Mouse (Mus musculus) intestine, postnatal 0 days (tissue): Measurements from ENCODE around the gene Fance. TPM values are rescaled to one million over a fixed set of nuclear protein-coding genes. Genes with fewer than 3 reads are reported as not detected.

Source experiments
- ATAC-seq: fragments of 200-750 bp; cut with Nextera tagmentation; 2 replicates; pipeline ENCODE4 v1.8.0; 2017; ENCODE audit warnings: mild to moderate bottlenecking, moderate TSS enrichment, moderate library complexity
- H3K27ac ChIP-seq: fragments of 300-500 bp; sonication (generic); 2 replicates; pipeline ENCODE4 v1.5.1; 2014; ENCODE audit warnings: mild to moderate bottlenecking, low read depth, low read length, moderate library complexity
- H3K27me3 ChIP-seq: fragments of 300-500 bp; sonication (generic); replicated peaks from 2 replicates; pipeline ENCODE4 v1.6.1; 2014; ENCODE audit warnings: low read length, mixed read lengths; ENCODE audit not compliant: control insufficient read depth, insufficient read depth
- H3K36me3 ChIP-seq: fragments of 300-500 bp; sonication (generic); 2 replicates; pipeline ENCODE4 v1.6.1; 2014; ENCODE audit warnings: mild to moderate bottlenecking, moderate library complexity; ENCODE audit not compliant: control insufficient read depth, insufficient read depth
- H3K4me1 ChIP-seq: fragments of 300-500 bp; sonication (generic); replicated peaks from 2 replicates; pipeline ENCODE4 v1.6.1; 2014; ENCODE audit warnings: antibody characterized with exemption, low read length, mixed read lengths; ENCODE audit not compliant: control insufficient read depth, insufficient read depth
- H3K4me2 ChIP-seq: fragments of 300-500 bp; sonication (generic); replicated peaks from 2 replicates; pipeline ENCODE4 v1.6.1; 2014; ENCODE audit warnings: low read depth, mild to moderate bottlenecking, moderate library complexity
- H3K4me3 ChIP-seq: fragments of 300-500 bp; sonication (generic); 2 replicates; pipeline ENCODE4 v1.5.1; 2014; ENCODE audit warnings: low read depth, low read length
- H3K9ac ChIP-seq: fragments of 300-500 bp; sonication (generic); 2 replicates; pipeline ENCODE4 v1.6.1; 2014; ENCODE audit warnings: mild to moderate bottlenecking, low read depth, low read length
- H3K9me3 ChIP-seq: fragments of 300-500 bp; sonication (generic); 2 replicates; pipeline ENCODE4 v1.6.1; 2016; ENCODE audit warnings: mixed run types; ENCODE audit not compliant: control insufficient read depth
- CTCF ChIP-seq: sonication (generic); IDR thresholded peaks from 2 replicates; pipeline ENCODE4 v1.5.1; 2016; ENCODE audit warnings: low read depth, mild to moderate bottlenecking, control low read depth, antibody characterized with exemption, moderate library complexity
- WGBS: fragments of 180-500 bp; shearing (Covaris S2); extraction: QIAGEN DNeasy Blood & Tissue Kit; methylation state at CpG from one replicate; pipeline ENCODE4 v1.1.7; 2014; 5-methylcytosine and 5-hydroxymethylcytosine counted together
- polyA plus RNA-seq: library from polyadenylated mRNA; unstranded; fragments of >200 nt; fragmentation: Nextera tagmentation; extraction: Ambion mirVana; gene quantifications from 2 replicates; pipeline ENCODE4 v1.2.1, GENCODE M21; 2015

Gene Fance
- polyA plus RNA-seq, 1 experiment from 2014 or later, result 10.3 TPM

DNA sequence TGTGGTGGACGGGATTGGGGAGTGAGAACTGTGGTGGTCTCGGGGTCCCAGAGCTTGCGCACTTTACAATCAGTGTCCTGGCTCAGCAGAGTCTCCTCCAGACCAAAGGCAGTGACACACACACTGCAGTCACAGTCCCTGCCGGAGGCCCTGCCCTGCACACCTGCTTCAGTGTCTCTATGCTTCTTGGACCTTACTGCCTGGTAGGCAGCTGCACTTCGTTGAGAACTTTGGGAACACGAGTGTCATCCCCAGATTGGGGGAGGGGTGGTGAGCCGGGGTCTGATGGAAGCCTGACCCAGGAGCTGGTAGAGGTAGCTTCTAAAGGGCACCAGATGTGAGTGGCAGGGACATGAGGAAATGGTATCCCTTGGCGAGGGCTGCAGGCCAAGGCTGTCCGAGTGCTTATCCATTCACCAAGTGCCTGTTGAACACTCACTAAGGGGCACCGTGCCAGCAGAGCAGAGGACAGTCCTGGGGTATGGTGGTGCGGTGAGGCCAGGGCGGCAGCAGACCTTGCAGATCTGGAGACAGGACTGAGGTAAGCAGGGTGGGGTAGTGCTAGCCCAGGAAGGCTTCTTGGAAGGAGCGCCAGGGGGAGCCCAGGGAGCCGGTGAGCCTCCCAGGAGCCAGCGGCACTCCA is 33.4 kb upstream of the Fance start:
- no peak for TF ChIP-seq CTCF
- WGBS, result 70% methylated on average over 15 of the region's 15 CpGs
- no peak overlapping the region for H3K4me3 ChIP-seq
- H3K27ac ChIP-seq, result no peak overlapping the region
- H3K4me2 ChIP-seq, result no peak overlapping the region
- H3K4me1 ChIP-seq, result 0 out of 2 replicates have a peak, but pooled peaks cover 3% of the 10 kb centered on the region
- no peaks in the 10 kb centered on the region; the same call in 1 of the 2 replicates for H3K36me3 ChIP-seq
- no peaks in the 10 kb centered on the region for H3K27me3 ChIP-seq
- no peaks in the 10 kb centered on the region for H3K9me3 ChIP-seq
- ATAC-seq, result no peak
- H3K9ac ChIP-seq, result no peak overlapping the region

- Histone ChIP-seq H3K9ac (no peak overlapping the region), H3K4me3 (no peak overlapping the region), H3K4me1 (0 out of 2 replicates have a peak, but pooled peaks cover 3% of the 10 kb centered on the region), H3K27me3 (no peaks in the 10 kb centered on the region), H3K36me3 (no peaks in the 10 kb centered on the region; the same call in 1 of the 2 replicates), H3K9me3 (no peaks in the 10 kb centered on the region), H3K4me2 (no peak overlapping the region), H3K27ac (no peak overlapping the region)
- no peak for TF ChIP-seq CTCF
- WGBS, result 87% methylated on average over 7 of the region's 7 CpGs
- ATAC-seq, result no peak
Observed at GRCm38 (mm10) chr17:28280423-28280800, 32.9 kb upstream of the Fance start.

DNA sequence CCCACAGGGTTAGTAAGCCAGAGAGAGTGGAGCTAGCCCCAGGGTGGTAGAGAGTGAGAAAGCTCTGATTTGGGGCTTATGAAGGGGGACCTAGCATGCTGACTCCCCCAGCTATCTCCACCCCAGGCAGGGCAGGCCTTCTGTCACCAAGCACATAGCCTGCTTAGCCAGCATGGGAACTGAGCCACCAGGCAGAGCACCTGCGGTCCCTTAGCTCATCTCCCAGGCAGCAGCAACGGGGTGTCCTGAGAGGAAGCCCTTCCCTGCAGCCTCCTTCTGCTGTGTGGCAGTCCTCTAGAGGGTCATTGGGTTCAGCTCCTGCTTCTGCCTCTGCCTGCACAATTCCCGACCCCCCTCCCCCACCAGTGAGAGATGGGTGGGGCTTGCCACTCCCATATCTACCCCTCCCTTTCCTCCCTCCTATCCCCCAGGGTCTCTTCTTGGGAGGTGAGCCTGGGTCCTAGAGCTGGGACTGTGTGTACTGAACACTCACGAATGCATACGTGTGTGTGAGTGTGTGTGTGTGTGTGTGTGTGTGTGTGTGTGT is 32.4 kb upstream of the Fance start:
- no peak overlapping the region for H3K4me3 ChIP-seq
- no peak overlapping the region for H3K27ac ChIP-seq
- WGBS, result 41% methylated on average over 5 of the region's 5 CpGs
- no peaks in the 10 kb centered on the region; the same call in 1 of the 2 replicates for H3K36me3 ChIP-seq
- no peak for ATAC-seq
- no peak overlapping the region for H3K4me2 ChIP-seq
- 0 out of 2 replicates have a peak, but pooled peaks cover 3% of the 10 kb centered on the region for H3K4me1 ChIP-seq
- H3K27me3 ChIP-seq, result no peaks in the 10 kb centered on the region
- no peak overlapping the region for H3K9ac ChIP-seq
- no peaks in the 10 kb centered on the region for H3K9me3 ChIP-seq
- TF ChIP-seq CTCF, result no peak

GRCm38 (mm10) chr17:28281866-28282441 is 31.4 kb upstream of the Fance start:
- 94% methylated on average over 7 of the region's 7 CpGs for WGBS
- Histone ChIP-seq H3K27ac (no peak overlapping the region), H3K4me1 (0 out of 2 replicates have a peak, but pooled peaks cover 5% of the 10 kb centered on the region), H3K36me3 (no peaks in the 10 kb centered on the region; the same call in 1 of the 2 replicates), H3K9me3 (no peaks in the 10 kb centered on the region), H3K9ac (no peak overlapping the region), H3K27me3 (no peaks in the 10 kb centered on the region), H3K4me3 (no peak overlapping the region), H3K4me2 (no peak overlapping the region)
- ATAC-seq, result no peak
- TF ChIP-seq CTCF, result no peak

DNA sequence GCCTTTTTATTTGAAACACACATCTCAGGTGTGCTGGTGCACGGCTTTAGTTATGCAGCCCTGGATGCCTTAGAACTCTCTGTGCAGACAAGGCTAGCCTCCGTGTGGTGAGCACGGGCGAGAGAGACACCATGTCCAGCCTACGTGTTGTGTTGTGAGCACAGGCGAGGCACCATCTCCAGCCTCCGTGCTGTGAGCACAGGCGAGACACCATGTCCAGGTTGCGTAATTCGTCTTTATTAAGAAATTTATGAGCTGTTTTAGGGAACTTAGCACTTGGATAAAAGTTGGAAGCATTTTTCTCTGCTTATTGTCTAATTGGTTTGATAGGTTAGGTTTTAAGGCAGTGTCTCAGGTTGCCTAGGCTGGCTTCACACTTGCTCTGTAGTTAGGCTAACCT is 30.1 kb upstream of the Fance start:
- WGBS, result 69% methylated on average over 10 of the region's 10 CpGs
- Histone ChIP-seq H3K4me2 (peak overlapping the region; percentile 37; the same call in 1 of the 2 replicates), H3K9me3 (no peaks in the 10 kb centered on the region), H3K36me3 (no peaks in the 10 kb centered on the region; the same call in 1 of the 2 replicates), H3K27ac (no peak overlapping the region), H3K27me3 (no peaks in the 10 kb centered on the region), H3K4me1 (0 out of 2 replicates have a peak, but pooled peaks cover 6% of the 10 kb centered on the region), H3K9ac (no peak overlapping the region), H3K4me3 (no peak overlapping the region)
- no peak for TF ChIP-seq CTCF
- no peak for ATAC-seq

DNA sequence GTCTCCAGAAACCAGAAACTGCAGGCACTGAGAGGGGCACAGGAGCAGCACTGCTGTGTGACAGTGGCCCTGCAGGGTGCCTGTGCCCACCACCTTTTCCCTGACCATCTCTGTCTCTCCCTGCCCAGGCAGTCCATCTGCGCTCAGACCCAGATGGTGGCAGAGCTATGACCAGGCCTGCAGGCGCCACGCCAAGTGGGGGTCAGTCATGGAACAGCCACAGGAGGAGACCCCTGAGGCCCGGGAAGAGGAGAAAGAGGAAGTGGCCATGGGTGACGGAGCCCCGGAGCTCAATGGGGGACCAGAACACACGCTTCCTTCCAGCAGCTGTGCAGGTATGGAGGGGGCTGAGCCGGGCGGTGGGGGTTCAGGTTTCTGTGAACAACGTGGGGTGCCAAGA is 27.2 kb upstream of the Fance start:
- H3K27me3 ChIP-seq, result no peaks in the 10 kb centered on the region
- H3K9ac ChIP-seq, result no peak overlapping the region
- no peak for ATAC-seq
- 0 out of 2 replicates have a peak, but pooled peaks cover 6% of the 10 kb centered on the region for H3K4me1 ChIP-seq
- H3K36me3 ChIP-seq, result peaks cover 6% of the 10 kb centered on the region; the same call in 1 of the 2 replicates
- no peak overlapping the region for H3K4me3 ChIP-seq
- H3K4me2 ChIP-seq, result no peak overlapping the region
- no peak for TF ChIP-seq CTCF
- H3K9me3 ChIP-seq, result no peaks in the 10 kb centered on the region
- 87% methylated on average over 10 of the region's 10 CpGs for WGBS
- no peak overlapping the region for H3K27ac ChIP-seq
